Mouse (Mus musculus) heart, embryonic 16.5 days (tissue): ENCODE results near the gene Twnk. TPM values are rescaled to one million over a fixed set of nuclear protein-coding genes. Genes with fewer than 3 reads are reported as not detected.

Experiments used
- ATAC-seq: fragments of 200-750 bp; cut with Nextera tagmentation; replicated peaks from 2 replicates; pipeline ENCODE4 v1.8.0; 2017; ENCODE audit warnings: moderate number of reproducible peaks; ENCODE audit not compliant: insufficient read depth, low FRiP score; ENCODE audit errors: extremely low read depth
- H3K27ac ChIP-seq: fragments of 300-500 bp; sonication (generic); 2 replicates; pipeline ENCODE4 v1.5.1; 2014; ENCODE audit warnings: mild to moderate bottlenecking, low read length, control low read depth, moderate library complexity
- H3K27me3 ChIP-seq: fragments of 300-500 bp; sonication (generic); 2 replicates; pipeline ENCODE4 v1.6.1; 2014; ENCODE audit warnings: low read length, mixed read lengths; ENCODE audit not compliant: control insufficient read depth, insufficient read depth
- H3K36me3 ChIP-seq: fragments of 300-500 bp; sonication (generic); 2 replicates; pipeline ENCODE4 v1.6.1; 2014; ENCODE audit not compliant: control insufficient read depth, insufficient read depth
- H3K4me1 ChIP-seq: fragments of 300-500 bp; sonication (generic); 2 replicates; pipeline ENCODE4 v1.6.1; 2014; ENCODE audit warnings: low read length, mixed read lengths; ENCODE audit not compliant: control insufficient read depth, insufficient read depth
- H3K4me2 ChIP-seq: fragments of 300-500 bp; sonication (generic); 2 replicates; pipeline ENCODE4 v1.6.1; 2014; ENCODE audit warnings: low read depth, mild to moderate bottlenecking, control low read depth, low read length
- H3K4me3 ChIP-seq: fragments of 300-500 bp; sonication (generic); 2 replicates; pipeline ENCODE4 v1.5.1; 2014; ENCODE audit warnings: mild to moderate bottlenecking, control low read depth, low read length
- H3K9ac ChIP-seq: fragments of 300-500 bp; sonication (generic); 2 replicates; pipeline ENCODE4 v1.6.1; 2014; ENCODE audit warnings: low read length, control low read depth
- H3K9me3 ChIP-seq: fragments of 300-500 bp; sonication (generic); replicated peaks from 2 replicates; pipeline ENCODE4 v1.6.1; 2016; ENCODE audit warnings: low read length; ENCODE audit not compliant: control insufficient read depth
- WGBS: fragments of 180-500 bp; shearing (Covaris S2); extraction: QIAGEN DNeasy Blood & Tissue Kit; methylation state at CpG from one replicate; pipeline ENCODE4 v1.1.7; 2014; 5-methylcytosine and 5-hydroxymethylcytosine counted together
- polyA plus RNA-seq: library from polyadenylated mRNA; unstranded; fragments of >200 nt; fragmentation: Nextera tagmentation; extraction: Ambion mirVana; gene quantifications from 2 replicates; pipeline ENCODE4 v1.2.1, GENCODE M21; 2015

Gene Twnk
- polyA plus RNA-seq = 23.2 and 24.5 TPM in 2 replicates

DNA sequence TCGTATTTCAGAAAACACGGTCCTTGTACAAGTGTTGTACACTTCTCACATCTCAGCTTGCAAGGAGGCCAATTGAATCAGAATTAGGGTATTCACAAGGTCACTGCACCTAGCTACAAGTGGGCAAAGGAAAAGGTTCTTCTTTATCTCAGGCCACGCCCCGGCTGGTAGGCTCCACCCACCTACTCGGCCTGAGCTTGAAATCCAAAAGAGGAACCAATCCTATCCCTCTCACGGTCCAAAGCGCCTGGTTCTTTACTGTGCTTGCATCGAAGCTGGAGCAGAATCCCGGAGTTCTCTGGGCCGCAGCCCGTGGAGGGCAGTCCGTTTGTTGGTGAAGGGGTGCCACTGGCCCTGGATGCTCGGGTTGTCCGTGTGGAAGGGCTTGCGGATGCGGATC, at the start of gene Twnk:
Gene Twnk (plus strand): TSS at position 220 of the 400 bp plus-strand sequence.
- H3K4me1 ChIP-seq = peaks cover 24% of the 10 kb centered on the region
- WGBS = 9% methylated on average over 16 of the region's 16 CpGs
- H3K9ac ChIP-seq = peak within 1 kb of the TSS; percentile 85
- H3K36me3 ChIP-seq = peaks cover 18% of the 10 kb centered on the region
- peak within 1 kb of the TSS; percentile 88 for H3K4me3 ChIP-seq
- H3K27me3 ChIP-seq = no peaks in the 10 kb centered on the region
- peak within 1 kb of the TSS; percentile 81 for H3K4me2 ChIP-seq
- peak within 1 kb of the TSS; percentile 89 for H3K27ac ChIP-seq
- no peaks in the 10 kb centered on the region for H3K9me3 ChIP-seq
- no peak for ATAC-seq

DNA sequence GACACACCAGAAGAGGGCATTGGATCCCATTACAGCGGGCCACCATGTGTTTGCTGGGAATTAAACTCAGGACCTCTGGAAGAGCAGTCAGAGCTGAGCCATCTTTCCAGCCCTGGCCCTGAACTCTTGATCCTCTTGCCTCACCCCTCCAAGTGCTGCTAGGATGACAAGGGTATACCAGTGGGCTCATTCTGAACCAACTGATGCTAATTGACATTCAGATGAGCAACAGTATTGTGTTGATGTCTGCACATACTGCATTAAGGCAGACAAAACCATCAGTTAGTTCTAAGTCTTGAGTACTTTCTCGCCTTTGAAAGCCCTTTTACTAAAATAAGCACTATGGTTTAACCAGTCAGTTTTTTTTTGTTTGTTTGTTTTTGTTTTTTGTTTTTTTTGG, 45.8 kb upstream of the Twnk start:
- Histone ChIP-seq H3K4me3 (no peak overlapping the region), H3K27ac (no peak overlapping the region), H3K9ac (no peak overlapping the region), H3K9me3 (no peaks in the 10 kb centered on the region), H3K36me3 (peaks cover 65% of the 10 kb centered on the region), H3K27me3 (no peaks in the 10 kb centered on the region), H3K4me2 (no peak overlapping the region), H3K4me1 (no peaks in the 10 kb centered on the region)
- ATAC-seq = no peak
- WGBS = 94% methylated on average over 2 of the region's 2 CpGs

- no peaks in the 10 kb centered on the region for H3K9me3 ChIP-seq
- no peak overlapping the region for H3K27ac ChIP-seq
- WGBS = 92% methylated on average over 1 of the region's 1 CpGs
- H3K4me1 ChIP-seq = no peaks in the 10 kb centered on the region
- no peak overlapping the region for H3K4me3 ChIP-seq
- H3K36me3 ChIP-seq = peaks cover 66% of the 10 kb centered on the region
- H3K9ac ChIP-seq = no peak overlapping the region
- no peak for ATAC-seq
- H3K27me3 ChIP-seq = no peaks in the 10 kb centered on the region
- no peak overlapping the region for H3K4me2 ChIP-seq
Measured at GRCm38 (mm10) chr19:44965978-44966377, 39.5 kb upstream of the Twnk start.

GRCm38 (mm10) chr19:44968329-44968728, 37.1 kb upstream of the Twnk start:
- no peak overlapping the region for H3K27ac ChIP-seq
- no peak for ATAC-seq
- no peaks in the 10 kb centered on the region for H3K27me3 ChIP-seq
- H3K9ac ChIP-seq = no peak overlapping the region
- no peak overlapping the region for H3K4me3 ChIP-seq
- no peak overlapping the region for H3K4me2 ChIP-seq
- no peaks in the 10 kb centered on the region for H3K4me1 ChIP-seq
- no peaks in the 10 kb centered on the region for H3K9me3 ChIP-seq
- 78% methylated on average over 3 of the region's 3 CpGs for WGBS
- peaks cover 72% of the 10 kb centered on the region for H3K36me3 ChIP-seq

GRCm38 (mm10) chr19:44976636-44977035, 28.8 kb upstream of the Twnk start:
- Histone ChIP-seq H3K27ac (no peak overlapping the region), H3K36me3 (peaks cover 73% of the 10 kb centered on the region), H3K9me3 (no peaks in the 10 kb centered on the region), H3K4me2 (no peak overlapping the region), H3K27me3 (no peaks in the 10 kb centered on the region), H3K9ac (no peak overlapping the region), H3K4me3 (no peak overlapping the region), H3K4me1 (no peaks in the 10 kb centered on the region)
- 85% methylated on average over 6 of the region's 6 CpGs for WGBS
- ATAC-seq = no peak

GRCm38 (mm10) chr19:44977148-44977547, 28.3 kb upstream of the Twnk start:
- Histone ChIP-seq H3K9me3 (no peaks in the 10 kb centered on the region), H3K4me3 (no peak overlapping the region), H3K4me2 (no peak overlapping the region), H3K27me3 (no peaks in the 10 kb centered on the region), H3K36me3 (peaks cover 76% of the 10 kb centered on the region), H3K27ac (no peak overlapping the region), H3K4me1 (no peaks in the 10 kb centered on the region), H3K9ac (no peak overlapping the region)
- no peak for ATAC-seq
- 85% methylated on average over 6 of the region's 6 CpGs for WGBS

- Histone ChIP-seq H3K9ac (no peak overlapping the region), H3K9me3 (no peaks in the 10 kb centered on the region), H3K36me3 (peaks cover 48% of the 10 kb centered on the region), H3K4me2 (no peak overlapping the region), H3K4me3 (no peak overlapping the region), H3K27ac (no peak overlapping the region), H3K27me3 (no peaks in the 10 kb centered on the region), H3K4me1 (no peaks in the 10 kb centered on the region)
- no peak for ATAC-seq
- 87% methylated on average over 2 of the region's 2 CpGs for WGBS
Measured at GRCm38 (mm10) chr19:44980787-44981186, 24.7 kb upstream of the Twnk start.

GRCm38 (mm10) chr19:44982477-44983115, 22.9 kb upstream of the Twnk start:
- Histone ChIP-seq H3K36me3 (peaks cover 33% of the 10 kb centered on the region), H3K4me1 (no peaks in the 10 kb centered on the region), H3K4me2 (no peak overlapping the region), H3K4me3 (no peak overlapping the region), H3K9ac (no peak overlapping the region), H3K27ac (no peak overlapping the region), H3K27me3 (no peaks in the 10 kb centered on the region), H3K9me3 (no peaks in the 10 kb centered on the region)
- WGBS = 68% methylated on average over 7 of the region's 7 CpGs
- no peak for ATAC-seq

- Histone ChIP-seq H3K36me3 (peaks cover 28% of the 10 kb centered on the region), H3K4me1 (peaks cover 2% of the 10 kb centered on the region; the same call in 1 of the 2 replicates), H3K27ac (no peak overlapping the region), H3K9ac (no peak overlapping the region), H3K27me3 (no peaks in the 10 kb centered on the region), H3K4me3 (no peak overlapping the region), H3K9me3 (no peaks in the 10 kb centered on the region), H3K4me2 (no peak overlapping the region)
- ATAC-seq = no peak
- WGBS = 87% methylated on average over 6 of the region's 6 CpGs
Measured at GRCm38 (mm10) chr19:44983366-44983765, 22.1 kb upstream of the Twnk start.
